Mouse (Mus musculus) spleen, postnatal 10 days (tissue): ENCODE data around the gene Nxph4.

Experiments
- DNase-seq, 2 experiments: peaks; one replicate each; pipeline ENCODE4 v3.0.0; 2021 to 2022; ENCODE audit warnings: low spot score in 2 of 2

Gene Nxph4

GRCm38 (mm10) chr10:127490160-127491127 lies 43.9 kb downstream of the Nxph4 start:
- no peak for DNase-seq

GRCm38 (mm10) chr10:127488856-127489255 lies 45.5 kb downstream of the Nxph4 start:
- no peak for DNase-seq

GRCm38 (mm10) chr10:127485235-127485634 lies 49.1 kb downstream of the Nxph4 start:
- no peak for DNase-seq

- DNase-seq: no peak
These were observed 53.2 kb downstream of the Nxph4 start for GRCm38 (mm10) chr10:127480833-127481813.

- DNase-seq: no peak
These were observed 55.2 kb downstream of the Nxph4 start for GRCm38 (mm10) chr10:127479131-127479530.

GRCm38 (mm10) chr10:127477301-127477700 lies 57.1 kb downstream of the Nxph4 start:
- DNase-seq: no peak

GRCm38 (mm10) chr10:127476541-127476940 lies 57.8 kb downstream of the Nxph4 start:
- no peak for DNase-seq
